Mouse (Mus musculus) midbrain, embryonic 13.5 days (tissue): ENCODE measurements around the gene F8a. TPM values are rescaled to one million over a fixed set of nuclear protein-coding genes. Genes with fewer than 3 reads are reported as not detected.
A peak's percentile ranks its signal among the peaks of the same experiment; 100 is the strongest.
"Not testable (repeated sequence)": the region's sequence is repeated elsewhere in the genome, so short reads cannot be mapped to it uniquely, and the experiment has no call there.

Experiments used
- ATAC-seq: fragments of 200-750 bp; cut with Nextera tagmentation; 2 replicates; pipeline ENCODE4 v1.8.0; 2017; ENCODE audit warnings: mild to moderate bottlenecking, moderate TSS enrichment, moderate library complexity
- H3K27ac ChIP-seq: fragments of 300-500 bp; sonication (generic); 2 replicates; pipeline ENCODE4 v1.5.1; 2015; ENCODE audit warnings: inconsistent platforms, mild to moderate bottlenecking, moderate library complexity
- H3K27me3 ChIP-seq: fragments of 300-500 bp; sonication (generic); 2 replicates; pipeline ENCODE4 v1.6.1; 2015; ENCODE audit warnings: mild to moderate bottlenecking, inconsistent platforms
- H3K36me3 ChIP-seq: fragments of 300-500 bp; sonication (generic); 2 replicates; pipeline ENCODE4 v1.6.1; 2015; ENCODE audit warnings: mild to moderate bottlenecking, inconsistent platforms
- H3K4me1 ChIP-seq: fragments of 300-500 bp; sonication (generic); replicated peaks from 2 replicates; pipeline ENCODE4 v1.6.1; 2015; ENCODE audit warnings: inconsistent platforms
- H3K4me2 ChIP-seq: fragments of 300-500 bp; sonication (generic); replicated peaks from 2 replicates; pipeline ENCODE4 v1.6.1; 2015; ENCODE audit warnings: moderate library complexity, mild to moderate bottlenecking, inconsistent platforms
- H3K4me3 ChIP-seq: fragments of 300-500 bp; sonication (generic); replicated peaks from 2 replicates; pipeline ENCODE4 v1.5.1; 2015; ENCODE audit warnings: mild to moderate bottlenecking, inconsistent platforms
- H3K9ac ChIP-seq: fragments of 300-500 bp; sonication (generic); replicated peaks from 2 replicates; pipeline ENCODE4 v1.6.1; 2015; ENCODE audit warnings: mild to moderate bottlenecking, inconsistent platforms
- H3K9me3 ChIP-seq: fragments of 300-500 bp; sonication (generic); 2 replicates; pipeline ENCODE4 v1.6.1; 2016; ENCODE audit warnings: mild to moderate bottlenecking, inconsistent platforms
- WGBS: fragments of 180-500 bp; shearing (Covaris S2); methylation state at CpG from one replicate; pipeline ENCODE4 v1.1.7; 2015; 5-methylcytosine and 5-hydroxymethylcytosine counted together
- polyA plus RNA-seq: library from polyadenylated mRNA; unstranded; fragments of >200 nt; fragmentation: Nextera tagmentation; extraction: Ambion mirVana; gene quantifications from 2 replicates; pipeline ENCODE4 v1.2.1, GENCODE M21; 2015

Gene F8a
- 29.6 and 34.5 TPM in 2 replicates for polyA plus RNA-seq

DNA sequence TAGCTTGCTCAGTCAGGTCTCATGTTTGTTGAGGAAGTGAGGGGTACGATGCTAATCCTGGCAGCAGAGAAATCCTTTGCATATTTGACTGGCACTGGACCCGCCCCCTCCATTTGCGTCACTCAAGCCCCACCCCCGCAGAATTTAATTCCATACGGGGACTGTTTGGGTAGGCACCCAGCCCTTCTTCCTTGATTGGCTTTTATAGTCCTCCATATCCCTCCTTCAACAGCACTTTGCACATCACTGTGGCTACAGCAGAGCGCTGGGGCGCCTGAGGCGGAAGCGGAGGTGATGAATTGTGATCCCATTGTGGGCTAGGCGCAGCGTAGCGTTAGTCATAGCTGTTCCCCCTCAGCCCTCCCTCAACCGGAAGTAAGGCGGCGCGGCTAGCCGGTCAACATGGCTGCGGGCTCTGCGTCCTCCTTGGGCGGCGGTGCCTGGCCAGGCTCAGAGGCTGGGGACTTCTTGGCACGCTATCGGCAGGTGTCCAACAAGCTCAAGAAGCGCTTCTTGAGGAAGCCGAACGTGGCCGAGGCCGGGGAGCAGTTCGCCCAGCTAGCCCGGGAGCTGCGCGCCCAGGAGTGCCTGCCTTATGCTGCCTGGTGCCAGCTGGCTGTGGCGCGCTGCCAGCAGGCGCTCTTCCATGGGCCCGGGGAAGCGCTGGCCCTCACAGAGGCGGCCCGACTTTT lies at the start of gene F8a:
F8a (plus strand) TSS at position 378 of the 692 bp plus-strand sequence.
- Histone ChIP-seq H3K4me1 (peaks cover 13% of the 10 kb centered on the region; the same call in 1 of the 2 replicates), H3K36me3 (no peaks in the 10 kb centered on the region), H3K4me3 (peak within 1 kb of the TSS; percentile 65), H3K9ac (peak within 1 kb of the TSS; percentile 76), H3K27ac (peak within 1 kb of the TSS; percentile 95), H3K9me3 (no peaks in the 10 kb centered on the region), H3K4me2 (peak within 1 kb of the TSS; percentile 74), H3K27me3 (no peaks in the 10 kb centered on the region)
- WGBS: 21% methylated on average over 33 of the region's 39 CpGs
- peak; percentile 98 for ATAC-seq

GRCm38 (mm10) chrX:73191934-73192333 lies 36.2 kb upstream of the F8a start, which contains the start of gene Xlr3b:
Gene Xlr3b, plus strand, starts transcription at chrX:73192207.
- WGBS: 87% methylated on average over 12 of the region's 12 CpGs
- ATAC-seq: 0 out of 2 replicates have a peak, but pooled peaks have one; percentile 60

GRCm38 (mm10) chrX:73213819-73214564 lies 14.1 kb upstream of the F8a start, which contains the start of gene Xlr4b:
Gene Xlr4b, plus strand, starts transcription at chrX:73214333.
- H3K27me3 ChIP-seq, H3K9ac ChIP-seq, H3K4me3 ChIP-seq, H3K4me2 ChIP-seq, H3K36me3 ChIP-seq, H3K4me1 ChIP-seq, ATAC-seq, H3K9me3 ChIP-seq, H3K27ac ChIP-seq: not testable (repeated sequence)
- 86% methylated on average over 18 of the region's 19 CpGs for WGBS

More at GRCm38 (mm10) chrX:73191934-73192333, 36.2 kb upstream of the F8a start, which contains the start of gene Xlr3b:
- H3K4me2 ChIP-seq, H3K27ac ChIP-seq, H3K27me3 ChIP-seq, H3K9ac ChIP-seq, H3K36me3 ChIP-seq, H3K9me3 ChIP-seq, H3K4me1 ChIP-seq, H3K4me3 ChIP-seq: not testable (repeated sequence)

- 0 out of 2 replicates have a peak, but pooled peaks cover 8% of the 10 kb centered on the region for H3K4me1 ChIP-seq
- WGBS: 48% methylated on average over 1 of the region's 1 CpGs
- no peaks in the 10 kb centered on the region for H3K9me3 ChIP-seq
- H3K9ac ChIP-seq: no peak overlapping the region
- no peak for ATAC-seq
- no peak overlapping the region for H3K4me2 ChIP-seq
- H3K4me3 ChIP-seq: no peak overlapping the region
- no peaks in the 10 kb centered on the region for H3K36me3 ChIP-seq
- H3K27me3 ChIP-seq: no peaks in the 10 kb centered on the region
- no peak overlapping the region for H3K27ac ChIP-seq
Observed at GRCm38 (mm10) chrX:73225365-73225764, 2.7 kb upstream of the F8a start.

DNA sequence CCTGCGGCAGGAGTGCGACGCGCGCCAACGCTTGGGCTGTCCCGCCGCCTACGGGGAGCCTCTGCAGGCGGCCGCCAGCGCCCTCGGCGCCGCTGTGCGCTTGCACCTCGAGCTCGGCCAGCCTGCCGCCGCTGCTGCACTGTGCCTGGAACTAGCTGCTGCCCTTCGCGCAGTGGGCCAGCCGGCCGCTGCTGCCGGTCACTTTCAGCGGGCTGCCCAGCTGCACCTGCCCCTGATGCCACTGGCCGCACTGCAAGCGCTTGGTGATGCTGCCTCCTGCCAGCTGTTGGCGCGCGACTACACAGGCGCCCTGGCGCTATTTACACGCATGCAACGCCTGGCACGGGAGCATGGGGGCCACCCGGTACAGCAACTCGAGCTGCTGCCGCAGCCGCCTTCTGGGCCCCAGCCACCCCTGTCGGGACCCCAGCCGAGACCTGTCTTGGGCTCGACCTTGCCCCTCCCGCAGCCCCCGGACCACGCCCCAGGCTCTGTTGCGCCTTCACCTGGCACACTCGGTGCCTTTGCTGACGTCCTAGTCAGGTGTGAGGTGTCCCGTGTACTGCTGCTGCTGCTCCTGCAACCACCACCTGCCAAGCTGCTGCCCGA lies 619 bp downstream of the F8a start:
- no peaks in the 10 kb centered on the region for H3K36me3 ChIP-seq
- no peaks in the 10 kb centered on the region for H3K9me3 ChIP-seq
- ATAC-seq: peak; percentile 72
- 25% methylated on average over 44 of the region's 51 CpGs for WGBS
- no peaks in the 10 kb centered on the region for H3K27me3 ChIP-seq
- peak overlapping the region; percentile 76 for H3K9ac ChIP-seq
- peak overlapping the region; percentile 65 for H3K4me3 ChIP-seq
- peak overlapping the region; percentile 74 for H3K4me2 ChIP-seq
- H3K4me1 ChIP-seq: peaks cover 13% of the 10 kb centered on the region; the same call in 1 of the 2 replicates
- H3K27ac ChIP-seq: peak overlapping the region; percentile 95

GRCm38 (mm10) chrX:73229288-73229687 lies 1.2 kb downstream of the F8a start:
- H3K27me3 ChIP-seq: no peaks in the 10 kb centered on the region
- no peak for ATAC-seq
- peak overlapping the region; percentile 65 for H3K4me3 ChIP-seq
- WGBS: 28% methylated on average over 3 of the region's 3 CpGs
- H3K36me3 ChIP-seq: no peaks in the 10 kb centered on the region
- H3K4me2 ChIP-seq: peak overlapping the region; percentile 74
- H3K9me3 ChIP-seq: no peaks in the 10 kb centered on the region
- H3K9ac ChIP-seq: peak overlapping the region; percentile 76
- peak overlapping the region; percentile 95 for H3K27ac ChIP-seq
- peaks cover 13% of the 10 kb centered on the region; the same call in 1 of the 2 replicates for H3K4me1 ChIP-seq

DNA sequence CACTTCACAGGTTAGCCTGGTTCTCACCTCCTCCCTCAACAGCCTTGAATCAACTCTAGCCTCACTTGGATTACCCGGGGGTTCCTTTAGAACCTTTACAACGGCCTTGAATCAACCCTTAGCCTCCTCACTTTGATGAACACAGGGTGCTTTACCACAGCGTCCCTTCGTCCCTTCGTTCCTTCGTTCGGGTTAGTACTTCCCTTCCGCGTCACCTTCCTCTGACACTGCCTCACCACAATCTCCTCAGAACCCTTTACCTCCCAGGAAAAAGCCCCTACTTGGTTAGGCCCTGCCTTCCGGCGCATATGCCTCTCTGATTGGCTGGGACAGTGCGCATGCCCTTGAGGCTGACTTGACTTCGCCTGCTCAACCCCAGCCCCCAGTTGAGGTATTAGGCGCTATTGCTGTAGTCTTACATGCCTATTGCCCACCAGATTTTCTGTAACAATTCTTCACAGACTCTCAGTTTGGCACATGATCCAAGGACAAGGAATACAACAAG lies 14.8 kb downstream of the F8a start, which contains the start of gene Xlr4c:
Xlr4c (minus strand) TSS at position 310 of the 505 bp plus-strand sequence.
- not testable (repeated sequence) for H3K9me3 ChIP-seq, H3K27ac ChIP-seq, ATAC-seq, H3K36me3 ChIP-seq, H3K4me3 ChIP-seq, H3K4me1 ChIP-seq, H3K27me3 ChIP-seq, H3K4me2 ChIP-seq, H3K9ac ChIP-seq
- 86% methylated on average over 14 of the region's 14 CpGs for WGBS

DNA sequence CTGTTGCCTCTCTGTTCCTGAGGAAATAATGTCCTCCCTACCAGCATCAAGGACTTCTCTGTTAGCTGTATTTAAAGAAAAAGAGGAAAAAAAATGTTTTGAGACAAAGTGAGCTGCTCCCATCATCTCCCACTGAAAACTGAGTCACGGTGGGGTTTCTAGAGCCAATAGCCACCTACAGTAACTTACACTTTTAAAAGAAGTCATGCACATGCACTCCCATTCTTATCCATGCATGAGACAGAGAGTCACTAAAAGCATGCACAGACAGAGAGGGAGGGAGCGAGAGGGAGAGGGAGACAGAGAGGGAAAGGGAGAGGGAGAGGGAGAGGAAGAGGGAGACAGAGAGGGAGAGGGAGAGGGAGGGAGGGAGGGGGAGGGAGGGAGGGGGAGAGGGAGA lies 34.3 kb downstream of the F8a start:
- H3K4me2 ChIP-seq, H3K4me1 ChIP-seq, H3K9me3 ChIP-seq, H3K4me3 ChIP-seq, ATAC-seq, H3K9ac ChIP-seq, H3K27ac ChIP-seq, H3K27me3 ChIP-seq, H3K36me3 ChIP-seq: not testable (repeated sequence)
- 96% methylated on average over 1 of the region's 2 CpGs for WGBS

- not testable (repeated sequence) for H3K4me1 ChIP-seq, H3K4me3 ChIP-seq, H3K9ac ChIP-seq, H3K27me3 ChIP-seq, H3K4me2 ChIP-seq, H3K9me3 ChIP-seq, H3K36me3 ChIP-seq, H3K27ac ChIP-seq, ATAC-seq
- WGBS: 87% methylated on average over 14 of the region's 14 CpGs
Observed at GRCm38 (mm10) chrX:73265270-73265669, 37.2 kb downstream of the F8a start, which contains the start of gene Xlr3c. Gene Xlr3c, minus strand, starts transcription at chrX:73265390.
